Mouse (Mus musculus) liver, postnatal 0 days (tissue): ENCODE measurements around the gene Gm10842. TPM values are rescaled to one million over a fixed set of nuclear protein-coding genes. Genes with fewer than 3 reads are reported as not detected.

ENCODE experiments used
- ATAC-seq: fragments of 200-750 bp; cut with Nextera tagmentation; 2 replicates; pipeline ENCODE4 v1.8.0; 2017; ENCODE audit warnings: mild to moderate bottlenecking, moderate library complexity
- DNase-seq: peaks from one replicate; pipeline ENCODE4 v3.0.0-alpha.2; 2016
- H3K27ac ChIP-seq: fragments of 300-500 bp; sonication (generic); 2 replicates; pipeline ENCODE4 v1.5.1; 2014; ENCODE audit warnings: antibody characterized with exemption, moderate library complexity, mild to moderate bottlenecking, low read depth
- H3K27me3 ChIP-seq: fragments of 300-500 bp; sonication (generic); 2 replicates; pipeline ENCODE4 v1.6.1; 2014; ENCODE audit warnings: low read length, control low read depth, mixed read lengths; ENCODE audit not compliant: insufficient read depth
- H3K36me3 ChIP-seq: fragments of 300-500 bp; sonication (generic); replicated peaks from 2 replicates; pipeline ENCODE4 v1.6.1; 2014; ENCODE audit warnings: mild to moderate bottlenecking, control low read depth, low read length, moderate library complexity, mixed read lengths; ENCODE audit not compliant: insufficient read depth
- H3K4me1 ChIP-seq: fragments of 300-500 bp; sonication (generic); 2 replicates; pipeline ENCODE4 v1.6.1; 2014; ENCODE audit warnings: antibody characterized with exemption, mild to moderate bottlenecking, control low read depth; ENCODE audit not compliant: insufficient read depth
- H3K4me2 ChIP-seq: fragments of 300-500 bp; sonication (generic); 2 replicates; pipeline ENCODE4 v1.6.1; 2014; ENCODE audit warnings: low read depth, mild to moderate bottlenecking, low read length, moderate library complexity, mixed read lengths
- H3K4me3 ChIP-seq: fragments of 300-500 bp; sonication (generic); 2 replicates; pipeline ENCODE4 v1.5.1; 2014; ENCODE audit warnings: low read depth, low read length
- H3K9ac ChIP-seq: fragments of 300-500 bp; sonication (generic); replicated peaks from 2 replicates; pipeline ENCODE4 v1.6.1; 2014; ENCODE audit warnings: mild to moderate bottlenecking, moderate library complexity
- H3K9me3 ChIP-seq: fragments of 300-500 bp; sonication (generic); 2 replicates; pipeline ENCODE4 v1.6.1; 2016; ENCODE audit warnings: mild to moderate bottlenecking, control low read depth, low read length, mixed read lengths
- CTCF ChIP-seq: sonication (generic); IDR thresholded peaks from 2 replicates; pipeline ENCODE4 v1.5.1; 2016; ENCODE audit warnings: antibody characterized with exemption, low read depth
- EP300 ChIP-seq: IDR thresholded peaks from 2 replicates; pipeline ENCODE4 v1.6.1; 2016; ENCODE audit warnings: antibody characterized with exemption, low read depth, mild to moderate bottlenecking
- WGBS: fragments of 180-500 bp; shearing (Covaris S2); extraction: QIAGEN DNeasy Blood & Tissue Kit; methylation state at CpG from one replicate; pipeline ENCODE4 v1.1.7; 2014; ENCODE audit not compliant: insufficient replicate concordance; 5-methylcytosine and 5-hydroxymethylcytosine counted together
- polyA plus RNA-seq: library from polyadenylated mRNA; unstranded; fragments of >200 nt; fragmentation: Nextera tagmentation; extraction: Ambion mirVana; gene quantifications from 2 replicates; pipeline ENCODE4 v1.2.1, GENCODE M21; 2015

The Gm10842 gene
- polyA plus RNA-seq, 1 experiment from 2014 or later, result not detected

GRCm38 (mm10) chr11:105150691-105151090 lies 4.0 kb downstream of the Gm10842 start:
- no peak overlapping the region for H3K9ac ChIP-seq
- no peaks in the 10 kb centered on the region for H3K9me3 ChIP-seq
- H3K4me3 ChIP-seq, result no peak overlapping the region
- H3K4me2 ChIP-seq, result no peak overlapping the region; the same call in 1 of the 2 replicates
- peaks cover 30% of the 10 kb centered on the region for H3K4me1 ChIP-seq
- no peaks in the 10 kb centered on the region for H3K27me3 ChIP-seq
- DNase-seq (no peak), ATAC-seq (no peak)
- no peak overlapping the region for H3K27ac ChIP-seq
- WGBS, result 58% methylated on average over 4 of the region's 4 CpGs
- H3K36me3 ChIP-seq, result no peaks in the 10 kb centered on the region
- TF ChIP-seq CTCF, result no peak
- no peak for TF ChIP-seq EP300

GRCm38 (mm10) chr11:105151226-105152016 lies 4.7 kb downstream of the Gm10842 start:
- H3K9me3 ChIP-seq, result no peaks in the 10 kb centered on the region
- H3K4me3 ChIP-seq, result no peak overlapping the region
- ATAC-seq, result no peak
- H3K9ac ChIP-seq, result 0 out of 2 replicates have a peak overlapping the region, but pooled peaks have one; percentile 8
- no peaks in the 10 kb centered on the region for H3K27me3 ChIP-seq
- 17% methylated on average over 17 of the region's 19 CpGs for WGBS
- H3K4me1 ChIP-seq, result peaks cover 32% of the 10 kb centered on the region
- H3K4me2 ChIP-seq, result peak overlapping the region; percentile 65
- no peaks in the 10 kb centered on the region for H3K36me3 ChIP-seq
- peak overlapping the region; percentile 41 for H3K27ac ChIP-seq
- peak; percentile 24 for DNase-seq
- TF ChIP-seq EP300, result no peak
- TF ChIP-seq CTCF, result no peak

- no peak overlapping the region for H3K4me3 ChIP-seq
- no peak for DNase-seq
- no peak for ATAC-seq
- H3K4me1 ChIP-seq, result peaks cover 34% of the 10 kb centered on the region
- TF ChIP-seq EP300 (no peak), CTCF (no peak)
- 0 out of 2 replicates have a peak overlapping the region, but pooled peaks have one; percentile 8 for H3K9ac ChIP-seq
- H3K4me2 ChIP-seq, result peak overlapping the region; percentile 65
- no peaks in the 10 kb centered on the region for H3K9me3 ChIP-seq
- H3K36me3 ChIP-seq, result no peaks in the 10 kb centered on the region
- no peaks in the 10 kb centered on the region for H3K27me3 ChIP-seq
- 45% methylated on average over 2 of the region's 4 CpGs for WGBS
- peak overlapping the region; percentile 41 for H3K27ac ChIP-seq
Observed at GRCm38 (mm10) chr11:105152017-105152300, 5.3 kb downstream of the Gm10842 start.

GRCm38 (mm10) chr11:105152357-105152899 lies 5.7 kb downstream of the Gm10842 start:
- Histone ChIP-seq H3K4me3 (peak overlapping the region; percentile 9; the same call in 1 of the 2 replicates), H3K27ac (peak overlapping the region; percentile 83), H3K27me3 (no peaks in the 10 kb centered on the region), H3K9me3 (no peaks in the 10 kb centered on the region), H3K4me2 (peak overlapping the region; percentile 65), H3K4me1 (peaks cover 34% of the 10 kb centered on the region), H3K36me3 (no peaks in the 10 kb centered on the region), H3K9ac (0 out of 2 replicates have a peak overlapping the region, but pooled peaks have one; percentile 12)
- TF ChIP-seq EP300 (peak; percentile 87), CTCF (no peak)
- WGBS, result 54% methylated on average over 11 of the region's 11 CpGs
- DNase-seq, result peak; percentile 62
- peak; percentile 85 for ATAC-seq

DNA sequence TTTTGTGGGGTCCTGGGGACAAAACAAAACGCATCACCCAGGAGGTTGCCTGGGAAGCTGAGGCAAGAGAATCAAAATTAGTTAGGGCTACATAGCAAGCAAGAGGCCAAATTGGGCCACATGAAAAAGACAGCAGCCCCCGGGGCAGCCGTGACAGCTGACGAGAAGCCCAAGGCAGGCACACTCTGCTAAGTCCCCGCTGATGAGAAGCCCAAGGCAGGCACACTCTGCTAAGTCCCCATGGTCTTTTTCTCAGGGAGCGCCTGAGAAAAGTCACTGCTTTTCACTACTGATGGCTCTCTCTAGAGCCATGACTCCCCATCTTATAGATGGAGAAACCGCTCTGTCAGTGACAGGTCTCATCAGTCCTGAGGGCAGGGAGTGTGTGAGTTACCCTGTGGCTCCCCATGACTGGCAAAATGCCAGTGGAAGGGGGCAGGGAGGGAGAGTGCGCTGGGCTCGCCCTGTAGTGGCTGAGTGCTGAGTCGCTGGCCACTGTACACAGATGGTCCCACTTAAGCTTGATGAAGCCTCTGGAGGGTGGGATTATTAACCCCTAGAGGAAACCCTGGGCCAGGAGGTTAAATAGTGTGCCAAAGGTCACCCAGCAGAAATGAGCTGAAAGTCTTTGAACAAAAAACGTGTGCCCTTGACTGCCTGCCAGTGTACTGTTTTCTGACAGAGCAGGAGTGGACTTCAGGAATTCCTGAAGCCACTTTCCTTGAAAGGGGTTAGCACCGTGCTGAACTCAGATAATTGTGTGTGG lies 6.6 kb downstream of the Gm10842 start:
- Histone ChIP-seq H3K9ac (peak overlapping the region; percentile 39; the same call in 1 of the 2 replicates), H3K27me3 (no peaks in the 10 kb centered on the region), H3K36me3 (no peaks in the 10 kb centered on the region), H3K4me2 (peak overlapping the region; percentile 65), H3K4me1 (peaks cover 37% of the 10 kb centered on the region), H3K9me3 (no peaks in the 10 kb centered on the region), H3K4me3 (no peak overlapping the region), H3K27ac (peak overlapping the region; percentile 83)
- DNase-seq (peak; percentile 87), ATAC-seq (peak; percentile 82)
- WGBS, result 28% methylated on average over 12 of the region's 12 CpGs
- TF ChIP-seq EP300, result peak; percentile 44; the same call in 1 of the 2 replicates
- no peak for TF ChIP-seq CTCF

DNA sequence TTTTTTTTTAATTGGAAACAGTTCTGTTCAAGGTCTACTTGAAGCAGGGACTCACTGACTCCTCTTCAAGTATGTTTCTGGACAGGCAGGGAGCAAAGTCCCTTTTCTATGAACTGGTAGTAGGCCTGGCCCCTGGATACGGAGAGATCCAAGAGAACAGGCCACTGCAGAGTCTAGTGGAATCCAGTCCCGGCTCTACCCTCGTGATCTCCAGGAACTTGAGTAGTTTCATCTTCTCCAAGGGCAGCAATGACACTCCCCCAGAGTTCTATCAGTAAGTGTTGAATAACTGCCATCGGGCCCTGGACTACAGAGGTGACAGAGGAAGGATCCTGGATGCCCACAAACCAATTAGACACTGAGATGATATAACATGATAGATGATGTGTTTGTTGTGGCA lies 9.2 kb downstream of the Gm10842 start:
- 60% methylated on average over 4 of the region's 4 CpGs for WGBS
- Histone ChIP-seq H3K4me2 (no peak overlapping the region), H3K9ac (no peak overlapping the region), H3K27ac (no peak overlapping the region), H3K9me3 (no peaks in the 10 kb centered on the region), H3K36me3 (no peaks in the 10 kb centered on the region), H3K4me1 (peaks cover 33% of the 10 kb centered on the region), H3K27me3 (no peaks in the 10 kb centered on the region), H3K4me3 (no peak overlapping the region)
- TF ChIP-seq CTCF, result no peak
- TF ChIP-seq EP300, result no peak
- ATAC-seq, result no peak
- no peak for DNase-seq
